Mouse (Mus musculus): ENCODE results near the gene Cd163l1.

Gene Cd163l1

GRCm38 (mm10) chr7:140217967-140218366, at the start of gene Cd163l1:
Gene Cd163l1, plus strand, starts transcription at chr7:140218267.
- no peak for DNase-seq

- DNase-seq: no peak
Observed at GRCm38 (mm10) chr7:140169386-140169785, 48.7 kb upstream of the Cd163l1 start.

GRCm38 (mm10) chr7:140170863-140171262, 47.2 kb upstream of the Cd163l1 start:
- peak; percentile 27 for DNase-seq

- DNase-seq: no peak
Observed at GRCm38 (mm10) chr7:140172936-140173335, 45.1 kb upstream of the Cd163l1 start, which contains the start of gene Olfr523. Gene Olfr523, plus strand, starts transcription at chr7:140173217.

- DNase-seq: peak; percentile 73
Observed at GRCm38 (mm10) chr7:140179176-140179575, 38.9 kb upstream of the Cd163l1 start.

- DNase-seq: no peak
Observed at GRCm38 (mm10) chr7:140180692-140181091, 37.4 kb upstream of the Cd163l1 start.

GRCm38 (mm10) chr7:140184206-140184605, 33.9 kb upstream of the Cd163l1 start:
- DNase-seq: no peak

GRCm38 (mm10) chr7:140186646-140187620, 31.1 kb upstream of the Cd163l1 start:
- peak; percentile 59 for DNase-seq

- no peak for DNase-seq
Observed at GRCm38 (mm10) chr7:140187721-140188390, 30.2 kb upstream of the Cd163l1 start.

GRCm38 (mm10) chr7:140188391-140189328, 29.4 kb upstream of the Cd163l1 start:
- DNase-seq: no peak

- no peak for DNase-seq
Observed at GRCm38 (mm10) chr7:140190435-140190834, 27.6 kb upstream of the Cd163l1 start.

- DNase-seq: no peak
Observed at GRCm38 (mm10) chr7:140192445-140192844, 25.6 kb upstream of the Cd163l1 start.

GRCm38 (mm10) chr7:140192851-140193250, 25.2 kb upstream of the Cd163l1 start:
- no peak for DNase-seq

- DNase-seq: no peak
Observed at GRCm38 (mm10) chr7:140194031-140194430, 24.0 kb upstream of the Cd163l1 start.

GRCm38 (mm10) chr7:140196002-140196401, 22.1 kb upstream of the Cd163l1 start:
- DNase-seq: no peak

- no peak for DNase-seq
Observed at GRCm38 (mm10) chr7:140201090-140201489, 17.0 kb upstream of the Cd163l1 start.

- no peak for DNase-seq
Observed at GRCm38 (mm10) chr7:140205864-140206263, 12.2 kb upstream of the Cd163l1 start, which contains the start of gene Olfr524. Gene Olfr524, minus strand, starts transcription at chr7:140205964.

GRCm38 (mm10) chr7:140206904-140207303, 11.2 kb upstream of the Cd163l1 start:
- no peak for DNase-seq

- no peak for DNase-seq
Observed at GRCm38 (mm10) chr7:140208153-140208552, 9.9 kb upstream of the Cd163l1 start.

- no peak for DNase-seq
Observed at GRCm38 (mm10) chr7:140208677-140209076, 9.4 kb upstream of the Cd163l1 start.

- DNase-seq: no peak
Observed at GRCm38 (mm10) chr7:140213841-140214240, 4.2 kb upstream of the Cd163l1 start.

- DNase-seq: no peak
Observed at GRCm38 (mm10) chr7:140219268-140219667, 1.2 kb downstream of the Cd163l1 start.

- no peak for DNase-seq
Observed at GRCm38 (mm10) chr7:140220375-140220774, 2.3 kb downstream of the Cd163l1 start.

Measured in kidney, adult 11 months (tissue).